Mouse (Mus musculus): ENCODE data around the gene Gm5460. TPM values are rescaled to one million over a fixed set of nuclear protein-coding genes. Genes with fewer than 3 reads are reported as not detected.

The Gm5460 gene
- polyA plus RNA-seq, 2 experiments = not detected

- DNase-seq (ENCODE audit: low read depth in 3 of 3, low spot score in 3 of 3) (no peak), ATAC-seq (ENCODE audit: insufficient read depth) (no peak)
- Histone ChIP-seq H3K4me3 (ENCODE audit: insufficient read depth in 1 of 2, low read depth in 2 of 2, low read length in 2 of 2) (no peak within 1 kb of the TSS), H3K4me1 (replicated peaks; ENCODE audit: control insufficient read depth in 2 of 2, insufficient read depth in 2 of 2, low read length in 1 of 2) (no peaks in the 10 kb centered on the region), H3K36me3 (replicated peaks; ENCODE audit: control insufficient read depth, insufficient read depth, low read depth) (no peaks in the 10 kb centered on the region), H3K9me3 (ENCODE audit: control insufficient read depth, low read length) (no peaks in the 10 kb centered on the region), H3K4me2 (ENCODE audit: low read depth) (no peak within 1 kb of the TSS), H3K27ac (no peak within 1 kb of the TSS), H3K9ac (replicated peaks) (no peak within 1 kb of the TSS), H3K27me3 (ENCODE audit: control insufficient read depth, insufficient read depth, low read length) (no peaks in the 10 kb centered on the region)
- TF ChIP-seq EP300 (IDR thresholded peaks at IDR 0.05; ENCODE audit: low read depth) = no peak
- no peak for TF ChIP-seq CTCF (IDR thresholded peaks at IDR 0.05; ENCODE audit: low read depth)
- 69% methylated on average over 6 of the region's 6 CpGs for WGBS (ENCODE audit: insufficient replicate concordance)
These were observed 36.0 kb downstream of the Gm5460 start, which contains the start of gene Antxrl for GRCm38 (mm10) chr14:34052516-34052915. Gene Antxrl, plus strand, starts transcription at chr14:34052707.

GRCm38 (mm10) chr14:34071665-34072064 lies 55.1 kb downstream of the Gm5460 start:
- no peak overlapping the region for H3K4me3 ChIP-seq (ENCODE audit: insufficient read depth in 1 of 2, low read depth in 2 of 2, low read length in 2 of 2)
- no peak overlapping the region for H3K9ac ChIP-seq (replicated peaks)
- H3K27ac ChIP-seq = no peak overlapping the region
- TF ChIP-seq EP300 (IDR thresholded peaks at IDR 0.05; ENCODE audit: low read depth) (no peak), CTCF (IDR thresholded peaks at IDR 0.05; ENCODE audit: low read depth) (no peak)
- H3K36me3 ChIP-seq (replicated peaks; ENCODE audit: control insufficient read depth, insufficient read depth, low read depth) = no peaks in the 10 kb centered on the region
- ATAC-seq (ENCODE audit: insufficient read depth) = no peak
- DNase-seq (ENCODE audit: low read depth in 3 of 3, low spot score in 3 of 3) = no peak
- no peaks in the 10 kb centered on the region for H3K9me3 ChIP-seq (ENCODE audit: control insufficient read depth, low read length)
- no peaks in the 10 kb centered on the region for H3K4me1 ChIP-seq (replicated peaks; ENCODE audit: control insufficient read depth in 2 of 2, insufficient read depth in 2 of 2, low read length in 1 of 2)
- no peak overlapping the region for H3K4me2 ChIP-seq (ENCODE audit: low read depth)
- 58% methylated on average over 6 of the region's 6 CpGs for WGBS (ENCODE audit: insufficient replicate concordance)
- H3K27me3 ChIP-seq (ENCODE audit: control insufficient read depth, insufficient read depth, low read length) = no peaks in the 10 kb centered on the region

- H3K9ac ChIP-seq (replicated peaks) = no peak overlapping the region
- H3K4me3 ChIP-seq (ENCODE audit: insufficient read depth in 1 of 2, low read depth in 2 of 2, low read length in 2 of 2) = no peak overlapping the region
- no peak for DNase-seq (ENCODE audit: low read depth in 3 of 3, low spot score in 3 of 3)
- 39% methylated on average over 4 of the region's 4 CpGs for WGBS (ENCODE audit: insufficient replicate concordance)
- no peak overlapping the region for H3K4me2 ChIP-seq (ENCODE audit: low read depth)
- no peak for ATAC-seq (ENCODE audit: insufficient read depth)
- no peaks in the 10 kb centered on the region for H3K4me1 ChIP-seq (replicated peaks; ENCODE audit: control insufficient read depth in 2 of 2, insufficient read depth in 2 of 2, low read length in 1 of 2)
- TF ChIP-seq EP300 (IDR thresholded peaks at IDR 0.05; ENCODE audit: low read depth) (no peak), CTCF (IDR thresholded peaks at IDR 0.05; ENCODE audit: low read depth) (no peak)
- no peak overlapping the region for H3K27ac ChIP-seq
- no peaks in the 10 kb centered on the region for H3K36me3 ChIP-seq (replicated peaks; ENCODE audit: control insufficient read depth, insufficient read depth, low read depth)
- H3K9me3 ChIP-seq (ENCODE audit: control insufficient read depth, low read length) = no peaks in the 10 kb centered on the region
- H3K27me3 ChIP-seq (ENCODE audit: control insufficient read depth, insufficient read depth, low read length) = no peaks in the 10 kb centered on the region
These were observed 58.8 kb downstream of the Gm5460 start for GRCm38 (mm10) chr14:34075346-34075745.

GRCm38 (mm10) chr14:34077222-34077621 lies 60.7 kb downstream of the Gm5460 start:
- Histone ChIP-seq H3K4me3 (ENCODE audit: insufficient read depth in 1 of 2, low read depth in 2 of 2, low read length in 2 of 2) (no peak overlapping the region), H3K9me3 (ENCODE audit: control insufficient read depth, low read length) (no peaks in the 10 kb centered on the region), H3K4me1 (replicated peaks; ENCODE audit: control insufficient read depth in 2 of 2, insufficient read depth in 2 of 2, low read length in 1 of 2) (no peaks in the 10 kb centered on the region), H3K27me3 (ENCODE audit: control insufficient read depth, insufficient read depth, low read length) (no peaks in the 10 kb centered on the region), H3K36me3 (replicated peaks; ENCODE audit: control insufficient read depth, insufficient read depth, low read depth) (no peaks in the 10 kb centered on the region), H3K27ac (no peak overlapping the region), H3K4me2 (ENCODE audit: low read depth) (no peak overlapping the region), H3K9ac (replicated peaks) (no peak overlapping the region)
- DNase-seq (ENCODE audit: low read depth in 3 of 3, low spot score in 3 of 3) (no peak), ATAC-seq (ENCODE audit: insufficient read depth) (no peak)
- WGBS (ENCODE audit: insufficient replicate concordance) = 58% methylated on average over 5 of the region's 5 CpGs
- TF ChIP-seq EP300 (IDR thresholded peaks at IDR 0.05; ENCODE audit: low read depth) (no peak), CTCF (IDR thresholded peaks at IDR 0.05; ENCODE audit: low read depth) (no peak)

- Histone ChIP-seq H3K4me1 (replicated peaks; ENCODE audit: control insufficient read depth in 2 of 2, insufficient read depth in 2 of 2, low read length in 1 of 2) (no peaks in the 10 kb centered on the region), H3K9me3 (ENCODE audit: control insufficient read depth, low read length) (no peaks in the 10 kb centered on the region), H3K27me3 (ENCODE audit: control insufficient read depth, insufficient read depth, low read length) (no peaks in the 10 kb centered on the region), H3K4me3 (ENCODE audit: insufficient read depth in 1 of 2, low read depth in 2 of 2, low read length in 2 of 2) (no peak overlapping the region), H3K27ac (no peak overlapping the region), H3K9ac (replicated peaks) (no peak overlapping the region), H3K4me2 (ENCODE audit: low read depth) (no peak overlapping the region), H3K36me3 (replicated peaks; ENCODE audit: control insufficient read depth, insufficient read depth, low read depth) (no peaks in the 10 kb centered on the region)
- no peak for TF ChIP-seq CTCF (IDR thresholded peaks at IDR 0.05; ENCODE audit: low read depth)
- TF ChIP-seq EP300 (IDR thresholded peaks at IDR 0.05; ENCODE audit: low read depth) = no peak
- DNase-seq (ENCODE audit: low read depth in 3 of 3, low spot score in 3 of 3) = no peak
- 36% methylated on average over 4 of the region's 4 CpGs for WGBS (ENCODE audit: insufficient replicate concordance)
- no peak for ATAC-seq (ENCODE audit: insufficient read depth)
These were observed 61.7 kb downstream of the Gm5460 start for GRCm38 (mm10) chr14:34078293-34078692.

All from liver, embryonic 14.5 days (tissue).